Mouse (Mus musculus) intestine, embryonic 14.5 days (tissue): ENCODE data around the gene Adam15. TPM values are rescaled to one million over a fixed set of nuclear protein-coding genes. Genes with fewer than 3 reads are reported as not detected.

ENCODE experiments used
- ATAC-seq: fragments of 200-750 bp; cut with Nextera tagmentation; replicated peaks from 2 replicates; pipeline ENCODE4 v1.8.0; 2017; ENCODE audit warnings: low read depth, moderate number of reproducible peaks, moderate TSS enrichment, moderate library complexity; ENCODE audit not compliant: low FRiP score, low TSS enrichment
- DNase-seq: peaks from one replicate; pipeline ENCODE4 v3.0.0-alpha.2; 2018; ENCODE audit warnings: low spot score
- H3K27ac ChIP-seq: fragments of 300-500 bp; sonication (generic); 2 replicates; pipeline ENCODE4 v1.5.1; 2014; ENCODE audit warnings: low read depth, mild to moderate bottlenecking, control low read depth
- H3K27me3 ChIP-seq: fragments of 300-500 bp; sonication (generic); replicated peaks from 2 replicates; pipeline ENCODE4 v1.6.1; 2014; ENCODE audit warnings: low read length, control low read depth; ENCODE audit not compliant: control insufficient read depth, insufficient read depth
- H3K36me3 ChIP-seq: fragments of 300-500 bp; sonication (generic); 2 replicates; pipeline ENCODE4 v1.6.1; 2014; ENCODE audit warnings: low read length, control low read depth; ENCODE audit not compliant: control insufficient read depth, insufficient read depth
- H3K4me1 ChIP-seq: fragments of 300-500 bp; sonication (generic); replicated peaks from 2 replicates; pipeline ENCODE4 v1.6.1; 2014; ENCODE audit warnings: low read length, control low read depth, mixed read lengths; ENCODE audit not compliant: control insufficient read depth, insufficient read depth
- H3K4me2 ChIP-seq: fragments of 300-500 bp; sonication (generic); 2 replicates; pipeline ENCODE4 v1.6.1; 2014; ENCODE audit warnings: low read length
- H3K4me3 ChIP-seq: fragments of 300-500 bp; sonication (generic); 2 replicates; pipeline ENCODE4 v1.5.1; 2014; ENCODE audit warnings: low read depth, low read length, control low read depth, mixed read lengths
- H3K9ac ChIP-seq: fragments of 300-500 bp; sonication (generic); 2 replicates; pipeline ENCODE4 v1.6.1; 2014; ENCODE audit warnings: mild to moderate bottlenecking, low read length
- H3K9me3 ChIP-seq: fragments of 300-500 bp; sonication (generic); 2 replicates; pipeline ENCODE4 v1.6.1; 2016; ENCODE audit warnings: low read length, control low read depth; ENCODE audit not compliant: control insufficient read depth
- WGBS: fragments of 180-500 bp; shearing (Covaris S2); extraction: QIAGEN DNeasy Blood & Tissue Kit; methylation state at CpG from one replicate; pipeline ENCODE4 v1.1.7; 2014; 5-methylcytosine and 5-hydroxymethylcytosine counted together
- polyA plus RNA-seq: library from polyadenylated mRNA; unstranded; fragments of >200 nt; fragmentation: Nextera tagmentation; extraction: Ambion mirVana; gene quantifications from 2 replicates; pipeline ENCODE4 v1.2.1, GENCODE M21; 2014

Gene Adam15
- polyA plus RNA-seq, 1 experiment from 2014 or later: 31.0 TPM

DNA sequence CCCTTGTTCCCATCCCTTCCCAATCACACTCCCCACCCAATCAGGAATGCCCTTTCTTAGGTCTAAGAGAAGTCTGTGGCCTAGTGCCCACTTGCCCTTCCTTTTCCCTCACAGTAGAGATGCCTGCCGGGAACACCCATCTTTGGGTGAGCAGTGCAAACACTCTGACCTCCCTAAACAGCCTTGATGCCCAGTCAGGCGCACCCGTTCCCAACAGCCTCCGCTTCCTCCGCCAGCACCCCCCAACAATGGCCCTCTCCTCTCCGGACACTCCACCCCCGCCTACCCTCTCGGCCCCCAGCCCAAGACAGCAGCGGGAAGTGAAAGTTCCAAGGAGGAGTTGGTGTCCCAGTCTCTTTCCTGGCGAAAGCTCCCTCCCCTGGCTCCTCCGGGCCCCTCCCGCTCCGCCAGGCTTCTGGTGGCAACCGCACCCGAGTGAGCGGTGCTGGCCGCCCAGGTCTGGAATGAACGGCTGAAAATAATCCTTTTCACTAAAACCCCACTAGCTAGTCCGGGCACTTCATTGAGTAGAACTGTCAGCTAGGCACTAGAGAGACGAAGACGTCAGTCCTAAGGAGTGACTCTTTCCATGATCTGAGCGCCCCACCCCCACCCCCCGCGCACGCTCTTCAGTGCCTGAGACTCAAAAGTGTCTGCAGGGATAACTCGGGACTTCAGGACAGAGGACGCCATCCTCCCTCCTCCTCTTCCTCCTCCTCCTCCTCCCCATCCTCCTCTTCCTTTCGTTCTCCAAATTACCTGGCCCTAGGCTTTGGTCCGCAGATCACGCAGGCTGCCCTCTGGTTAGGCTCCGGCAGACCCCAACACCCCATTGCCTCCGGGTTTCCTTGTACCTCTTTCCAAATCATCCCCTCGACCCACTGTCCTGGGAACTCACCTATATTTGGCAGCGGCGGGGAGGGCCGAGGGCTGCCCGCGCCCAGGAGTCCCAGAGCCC is 606 bp downstream of the Adam15 start:
- Histone ChIP-seq H3K9ac (peak overlapping the region; percentile 41), H3K27ac (0 out of 2 replicates have a peak overlapping the region, but pooled peaks have one; percentile 27), H3K4me2 (peak overlapping the region; percentile 99), H3K9me3 (no peaks in the 10 kb centered on the region), H3K27me3 (peaks cover 7% of the 10 kb centered on the region; the same call in 1 of the 2 replicates), H3K4me3 (peak overlapping the region; percentile 63), H3K4me1 (peaks cover 13% of the 10 kb centered on the region), H3K36me3 (peaks cover 16% of the 10 kb centered on the region)
- ATAC-seq: peak; percentile 10; the same call in 1 of the 2 replicates
- 2% methylated on average over 38 of the region's 38 CpGs for WGBS
- no peak for DNase-seq

DNA sequence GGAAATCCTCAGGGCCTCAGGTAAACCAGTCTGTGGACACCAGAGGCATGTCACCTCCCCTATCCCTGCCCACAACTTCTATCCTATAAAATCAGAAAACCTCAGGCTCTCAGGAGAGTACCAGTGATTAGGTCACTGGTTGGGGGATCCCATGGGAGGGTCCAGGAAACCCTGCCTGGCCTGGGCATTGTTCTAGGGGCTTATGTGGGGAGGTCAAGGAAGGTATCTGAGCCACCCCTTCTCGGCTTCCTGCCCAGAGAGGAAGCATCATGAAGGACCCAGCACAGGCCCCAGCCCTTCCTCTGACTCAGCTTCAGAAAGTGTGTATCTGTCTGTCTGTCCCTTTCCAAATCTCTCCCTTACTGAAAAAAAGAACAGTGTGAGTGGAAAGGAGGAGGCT is 1.9 kb downstream of the Adam15 start:
- Histone ChIP-seq H3K4me2 (no peak overlapping the region), H3K27ac (no peak overlapping the region), H3K9ac (no peak overlapping the region), H3K9me3 (no peaks in the 10 kb centered on the region), H3K27me3 (peaks cover 7% of the 10 kb centered on the region; the same call in 1 of the 2 replicates), H3K4me1 (peaks cover 13% of the 10 kb centered on the region), H3K36me3 (peaks cover 17% of the 10 kb centered on the region), H3K4me3 (no peak overlapping the region)
- DNase-seq: no peak
- WGBS: 74% methylated on average over 1 of the region's 1 CpGs
- no peak for ATAC-seq

GRCm38 (mm10) chr3:89346815-89347540 is 2.8 kb downstream of the Adam15 start:
- Histone ChIP-seq H3K36me3 (peaks cover 21% of the 10 kb centered on the region), H3K4me2 (no peak overlapping the region), H3K27ac (no peak overlapping the region), H3K9ac (no peak overlapping the region), H3K27me3 (peaks cover 7% of the 10 kb centered on the region; the same call in 1 of the 2 replicates), H3K4me3 (no peak overlapping the region), H3K9me3 (no peaks in the 10 kb centered on the region), H3K4me1 (peaks cover 13% of the 10 kb centered on the region)
- 80% methylated on average over 10 of the region's 10 CpGs for WGBS
- ATAC-seq (no peak), DNase-seq (no peak)

GRCm38 (mm10) chr3:89343279-89343678 is 6.5 kb downstream of the Adam15 start:
- no peaks in the 10 kb centered on the region for H3K9me3 ChIP-seq
- no peak overlapping the region for H3K27ac ChIP-seq
- no peak overlapping the region for H3K9ac ChIP-seq
- 87% methylated on average over 7 of the region's 7 CpGs for WGBS
- no peak overlapping the region for H3K4me2 ChIP-seq
- peaks cover 26% of the 10 kb centered on the region for H3K36me3 ChIP-seq
- H3K27me3 ChIP-seq: no peaks in the 10 kb centered on the region
- peaks cover 23% of the 10 kb centered on the region for H3K4me1 ChIP-seq
- H3K4me3 ChIP-seq: no peak overlapping the region
- DNase-seq (no peak), ATAC-seq (no peak)

DNA sequence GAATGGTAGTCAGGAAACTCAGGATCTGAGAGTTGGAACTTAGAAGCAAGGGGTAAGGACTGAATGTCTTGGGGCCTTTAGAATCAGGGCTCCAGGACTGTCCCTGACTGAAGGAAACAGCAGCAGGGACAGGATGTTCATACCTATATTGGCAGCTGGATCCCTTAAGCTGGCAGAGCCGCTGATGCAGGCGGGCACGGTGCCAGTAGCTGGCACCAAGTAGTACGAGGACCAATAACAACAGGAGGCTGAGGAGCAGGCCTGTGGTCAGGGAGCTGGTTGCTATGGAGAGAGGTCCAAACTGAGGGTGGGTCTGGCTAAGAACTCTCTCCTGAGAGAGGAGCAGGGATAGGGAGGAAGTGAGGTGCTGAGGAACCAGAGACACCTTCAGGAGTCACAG is 8.0 kb downstream of the Adam15 start:
- Histone ChIP-seq H3K27ac (no peak overlapping the region), H3K4me3 (no peak overlapping the region), H3K9me3 (no peaks in the 10 kb centered on the region), H3K4me2 (no peak overlapping the region), H3K4me1 (peaks cover 27% of the 10 kb centered on the region), H3K36me3 (peaks cover 26% of the 10 kb centered on the region), H3K9ac (no peak overlapping the region), H3K27me3 (no peaks in the 10 kb centered on the region)
- ATAC-seq: no peak
- WGBS: 86% methylated on average over 4 of the region's 4 CpGs
- DNase-seq: no peak

GRCm38 (mm10) chr3:89340465-89340864 is 9.3 kb downstream of the Adam15 start:
- H3K4me1 ChIP-seq: peaks cover 35% of the 10 kb centered on the region
- H3K27ac ChIP-seq: no peak overlapping the region
- H3K27me3 ChIP-seq: no peaks in the 10 kb centered on the region
- H3K9ac ChIP-seq: peak overlapping the region; percentile 29; the same call in 1 of the 2 replicates
- peaks cover 15% of the 10 kb centered on the region for H3K36me3 ChIP-seq
- WGBS: 4% methylated on average over 11 of the region's 11 CpGs
- H3K9me3 ChIP-seq: no peaks in the 10 kb centered on the region
- peak overlapping the region; percentile 53 for H3K4me2 ChIP-seq
- 0 out of 2 replicates have a peak, but pooled peaks have one; percentile 6 for ATAC-seq
- DNase-seq: peak; percentile 95
- H3K4me3 ChIP-seq: peak overlapping the region; percentile 26

- no peak for ATAC-seq
- Histone ChIP-seq H3K4me1 (peaks cover 35% of the 10 kb centered on the region), H3K4me3 (no peak overlapping the region), H3K9me3 (no peaks in the 10 kb centered on the region), H3K27ac (peak overlapping the region; percentile 34; the same call in 1 of the 2 replicates), H3K36me3 (peaks cover 18% of the 10 kb centered on the region), H3K27me3 (no peaks in the 10 kb centered on the region), H3K9ac (no peak overlapping the region), H3K4me2 (no peak overlapping the region)
- DNase-seq: peak; percentile 93
- 19% methylated on average over 8 of the region's 8 CpGs for WGBS
Observed at GRCm38 (mm10) chr3:89339416-89339815, 10.4 kb downstream of the Adam15 start.

GRCm38 (mm10) chr3:89337721-89338578 is 11.8 kb downstream of the Adam15 start, which contains the start of gene Efna4:
TSS of gene Efna4 (minus strand) at chr3:89338028.
- DNase-seq: peak; percentile 84
- ATAC-seq: peak; percentile 86
- Histone ChIP-seq H3K9me3 (no peaks in the 10 kb centered on the region), H3K4me3 (peak within 1 kb of the TSS; percentile 73), H3K27ac (peak within 1 kb of the TSS; percentile 82), H3K4me2 (peak within 1 kb of the TSS; percentile 74), H3K36me3 (peaks cover 31% of the 10 kb centered on the region), H3K9ac (peak within 1 kb of the TSS; percentile 89), H3K27me3 (no peaks in the 10 kb centered on the region), H3K4me1 (peaks cover 35% of the 10 kb centered on the region)
- under 1% methylated on average over 44 of the region's 44 CpGs for WGBS
